Mouse (Mus musculus): ENCODE measurements at regions not wholly inside any gene's neighbourhood (a gene's known extent, or its start where the extent isn't known, plus 50 kb on each side); places are given as distances from the start of the nearest gene placed in this dataset.
"Not testable (repeated sequence)": the region's sequence is repeated elsewhere in the genome, so short reads cannot be mapped to it uniquely, and the experiment has no call there.

DNA sequence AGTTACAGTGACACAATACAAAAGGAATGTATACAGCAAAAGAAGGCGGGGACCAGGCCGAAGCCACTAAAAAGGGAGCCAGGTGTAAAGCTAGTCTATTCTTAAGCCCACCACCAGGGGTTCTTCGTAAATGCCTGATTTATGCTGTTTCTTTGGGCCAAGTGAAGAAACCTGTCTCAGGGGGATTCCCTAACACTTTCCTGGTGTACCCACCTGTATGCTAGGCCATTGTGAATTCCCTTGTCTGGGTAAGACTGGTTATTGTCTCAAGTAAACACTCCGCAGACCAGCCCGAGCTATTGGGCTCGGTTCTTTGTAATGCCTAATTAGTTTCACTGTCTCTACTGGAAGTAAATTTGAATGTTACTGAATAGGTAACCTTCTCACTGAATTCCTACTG, 722.3 kb upstream of the Impad1 start:
- not testable (repeated sequence) for ATAC-seq (ENCODE audit: insufficient read depth, low FRiP score, low TSS enrichment); H3K27me3 ChIP-seq (ENCODE audit: control insufficient read depth, insufficient read depth, low read length); H3K27ac ChIP-seq (ENCODE audit: low read depth, low read length); H3K9me3 ChIP-seq (ENCODE audit: control insufficient read depth, low read length); H3K36me3 ChIP-seq (ENCODE audit: control insufficient read depth, insufficient read depth, low read length); H3K4me2 ChIP-seq (ENCODE audit: low read depth); H3K4me1 ChIP-seq (ENCODE audit: control insufficient read depth, insufficient read depth, low read length); H3K4me3 ChIP-seq (ENCODE audit: low read depth, low read length); DNase-seq (ENCODE audit: low spot score); H3K9ac ChIP-seq (ENCODE audit: low read length)
- 70% methylated on average over 6 of the region's 6 CpGs for WGBS

DNA sequence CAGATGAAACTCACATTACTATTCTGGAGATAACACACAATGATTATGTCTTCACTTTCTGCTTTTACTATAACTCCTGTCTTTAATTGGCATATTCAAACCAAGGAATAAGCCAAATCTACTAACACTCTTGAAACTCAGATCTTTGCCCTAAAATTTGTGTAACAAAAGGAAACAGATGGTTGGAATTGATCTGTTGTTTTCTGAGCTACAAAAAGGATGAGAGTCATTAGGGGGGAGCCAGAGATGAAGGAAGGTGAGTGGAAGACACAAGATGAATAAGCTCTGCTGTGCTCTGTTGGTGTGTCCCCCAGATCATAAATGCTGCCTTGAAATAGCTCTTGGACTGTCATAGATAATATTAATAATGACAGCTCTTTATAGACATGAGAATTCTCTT, 718.6 kb upstream of the Impad1 start:
- no peaks in the 10 kb centered on the region for H3K27me3 ChIP-seq (ENCODE audit: control insufficient read depth, insufficient read depth, low read length)
- ATAC-seq (ENCODE audit: insufficient read depth, low FRiP score, low TSS enrichment) (no peak), DNase-seq (ENCODE audit: low spot score) (no peak)
- no peaks in the 10 kb centered on the region for H3K4me1 ChIP-seq (ENCODE audit: control insufficient read depth, insufficient read depth, low read length)
- H3K9ac ChIP-seq (ENCODE audit: low read length), result no peak overlapping the region
- no peaks in the 10 kb centered on the region for H3K9me3 ChIP-seq (ENCODE audit: control insufficient read depth, low read length)
- H3K27ac ChIP-seq (ENCODE audit: low read depth, low read length), result no peak overlapping the region
- no peak overlapping the region for H3K4me3 ChIP-seq (ENCODE audit: low read depth, low read length)
- H3K36me3 ChIP-seq (ENCODE audit: control insufficient read depth, insufficient read depth, low read length), result no peaks in the 10 kb centered on the region
- H3K4me2 ChIP-seq (ENCODE audit: low read depth), result no peak overlapping the region

DNA sequence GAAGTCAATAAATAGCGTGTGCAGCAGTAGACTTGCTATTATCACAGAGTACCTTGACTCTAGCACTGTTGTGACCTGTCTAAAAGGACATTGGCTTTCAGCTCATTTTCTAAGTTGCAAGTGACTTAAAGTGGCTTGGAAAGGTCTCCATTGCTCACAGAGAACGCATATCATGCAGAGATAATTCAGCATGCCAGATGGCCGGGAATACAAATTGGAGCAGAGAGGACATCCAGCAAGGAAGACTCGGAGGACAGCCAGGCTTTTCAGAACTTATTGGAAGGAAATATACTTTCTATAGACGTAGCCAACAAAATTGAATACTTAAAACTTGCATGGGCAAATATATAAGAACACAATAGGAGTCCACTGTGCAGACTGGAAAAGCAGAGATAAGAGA, 716.2 kb upstream of the Impad1 start:
- no peak overlapping the region for H3K9ac ChIP-seq (ENCODE audit: low read length)
- WGBS, result 89% methylated on average over 5 of the region's 5 CpGs
- no peak overlapping the region for H3K27ac ChIP-seq (ENCODE audit: low read depth, low read length)
- no peak overlapping the region for H3K4me2 ChIP-seq (ENCODE audit: low read depth)
- no peak for ATAC-seq (ENCODE audit: insufficient read depth, low FRiP score, low TSS enrichment)
- no peak for DNase-seq (ENCODE audit: low spot score)
- no peaks in the 10 kb centered on the region for H3K9me3 ChIP-seq (ENCODE audit: control insufficient read depth, low read length)
- no peaks in the 10 kb centered on the region for H3K36me3 ChIP-seq (ENCODE audit: control insufficient read depth, insufficient read depth, low read length)
- H3K4me1 ChIP-seq (ENCODE audit: control insufficient read depth, insufficient read depth, low read length), result no peaks in the 10 kb centered on the region
- H3K27me3 ChIP-seq (ENCODE audit: control insufficient read depth, insufficient read depth, low read length), result no peaks in the 10 kb centered on the region
- H3K4me3 ChIP-seq (ENCODE audit: low read depth, low read length), result no peak overlapping the region

GRCm38 (mm10) chr4:5495012-5495411, 701.9 kb upstream of the Impad1 start:
- no peak for DNase-seq (ENCODE audit: low spot score)
- H3K4me3 ChIP-seq (ENCODE audit: low read depth, low read length), result no peak overlapping the region
- H3K4me1 ChIP-seq (ENCODE audit: control insufficient read depth, insufficient read depth, low read length), result no peaks in the 10 kb centered on the region
- no peak for ATAC-seq (ENCODE audit: insufficient read depth, low FRiP score, low TSS enrichment)
- H3K4me2 ChIP-seq (ENCODE audit: low read depth), result no peak overlapping the region
- H3K9ac ChIP-seq (ENCODE audit: low read length), result no peak overlapping the region
- no peaks in the 10 kb centered on the region for H3K9me3 ChIP-seq (ENCODE audit: control insufficient read depth, low read length)
- 81% methylated on average over 1 of the region's 1 CpGs for WGBS
- no peaks in the 10 kb centered on the region for H3K27me3 ChIP-seq (ENCODE audit: control insufficient read depth, insufficient read depth, low read length)
- no peak overlapping the region for H3K27ac ChIP-seq (ENCODE audit: low read depth, low read length)
- H3K36me3 ChIP-seq (ENCODE audit: control insufficient read depth, insufficient read depth, low read length), result no peaks in the 10 kb centered on the region

GRCm38 (mm10) chr4:5494072-5495000, 701.2 kb upstream of the Impad1 start:
- no peak overlapping the region for H3K9ac ChIP-seq (ENCODE audit: low read length)
- H3K9me3 ChIP-seq (ENCODE audit: control insufficient read depth, low read length), result no peaks in the 10 kb centered on the region
- H3K4me3 ChIP-seq (ENCODE audit: low read depth, low read length), result no peak overlapping the region
- no peaks in the 10 kb centered on the region for H3K27me3 ChIP-seq (ENCODE audit: control insufficient read depth, insufficient read depth, low read length)
- no peaks in the 10 kb centered on the region for H3K4me1 ChIP-seq (ENCODE audit: control insufficient read depth, insufficient read depth, low read length)
- ATAC-seq (ENCODE audit: insufficient read depth, low FRiP score, low TSS enrichment), result no peak
- no peak overlapping the region for H3K27ac ChIP-seq (ENCODE audit: low read depth, low read length)
- WGBS, result 67% methylated on average over 1 of the region's 1 CpGs
- no peak for DNase-seq (ENCODE audit: low spot score)
- H3K4me2 ChIP-seq (ENCODE audit: low read depth), result no peak overlapping the region
- H3K36me3 ChIP-seq (ENCODE audit: control insufficient read depth, insufficient read depth, low read length), result no peaks in the 10 kb centered on the region

DNA sequence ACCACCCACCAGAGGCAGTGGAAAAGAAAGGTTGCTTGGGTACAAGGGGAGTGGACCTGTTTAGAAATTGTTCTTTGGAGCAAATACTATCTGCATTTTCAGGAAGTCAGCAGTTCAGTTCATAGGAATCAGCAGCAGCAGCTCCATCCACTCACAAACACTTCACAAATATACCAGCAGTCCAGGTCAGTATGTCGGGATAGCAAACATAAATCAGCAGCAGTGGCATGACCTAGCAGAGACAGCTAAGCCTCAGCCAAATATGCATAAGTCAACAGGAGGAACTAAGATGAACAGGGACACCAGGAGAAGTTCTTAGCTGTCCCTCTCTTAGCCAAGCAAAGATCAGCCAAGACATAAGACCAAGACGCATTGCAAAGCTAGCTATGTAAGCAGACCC, 693.6 kb upstream of the Impad1 start:
- DNase-seq (ENCODE audit: low spot score) (no peak), ATAC-seq (ENCODE audit: insufficient read depth, low FRiP score, low TSS enrichment) (no peak)
- WGBS, result 78% methylated on average over 2 of the region's 2 CpGs
- no peaks in the 10 kb centered on the region for H3K4me1 ChIP-seq (ENCODE audit: control insufficient read depth, insufficient read depth, low read length)
- H3K9me3 ChIP-seq (ENCODE audit: control insufficient read depth, low read length), result no peaks in the 10 kb centered on the region
- H3K27me3 ChIP-seq (ENCODE audit: control insufficient read depth, insufficient read depth, low read length), result no peaks in the 10 kb centered on the region
- H3K4me3 ChIP-seq (ENCODE audit: low read depth, low read length), result no peak overlapping the region
- H3K9ac ChIP-seq (ENCODE audit: low read length), result no peak overlapping the region
- no peak overlapping the region for H3K4me2 ChIP-seq (ENCODE audit: low read depth)
- no peak overlapping the region for H3K27ac ChIP-seq (ENCODE audit: low read depth, low read length)
- H3K36me3 ChIP-seq (ENCODE audit: control insufficient read depth, insufficient read depth, low read length), result no peaks in the 10 kb centered on the region

- no peaks in the 10 kb centered on the region for H3K9me3 ChIP-seq (ENCODE audit: control insufficient read depth, low read length)
- no peak overlapping the region for H3K9ac ChIP-seq (ENCODE audit: low read length)
- no peak overlapping the region for H3K4me3 ChIP-seq (ENCODE audit: low read depth, low read length)
- H3K4me1 ChIP-seq (ENCODE audit: control insufficient read depth, insufficient read depth, low read length), result no peaks in the 10 kb centered on the region
- no peak overlapping the region for H3K4me2 ChIP-seq (ENCODE audit: low read depth)
- H3K27ac ChIP-seq (ENCODE audit: low read depth, low read length), result no peak overlapping the region
- H3K27me3 ChIP-seq (ENCODE audit: control insufficient read depth, insufficient read depth, low read length), result no peaks in the 10 kb centered on the region
- DNase-seq (ENCODE audit: low spot score), result no peak
- H3K36me3 ChIP-seq (ENCODE audit: control insufficient read depth, insufficient read depth, low read length), result no peaks in the 10 kb centered on the region
- WGBS, result 79% methylated on average over 3 of the region's 3 CpGs
- no peak for ATAC-seq (ENCODE audit: insufficient read depth, low FRiP score, low TSS enrichment)
Observed at GRCm38 (mm10) chr4:5471891-5472558, 678.9 kb upstream of the Impad1 start.

DNA sequence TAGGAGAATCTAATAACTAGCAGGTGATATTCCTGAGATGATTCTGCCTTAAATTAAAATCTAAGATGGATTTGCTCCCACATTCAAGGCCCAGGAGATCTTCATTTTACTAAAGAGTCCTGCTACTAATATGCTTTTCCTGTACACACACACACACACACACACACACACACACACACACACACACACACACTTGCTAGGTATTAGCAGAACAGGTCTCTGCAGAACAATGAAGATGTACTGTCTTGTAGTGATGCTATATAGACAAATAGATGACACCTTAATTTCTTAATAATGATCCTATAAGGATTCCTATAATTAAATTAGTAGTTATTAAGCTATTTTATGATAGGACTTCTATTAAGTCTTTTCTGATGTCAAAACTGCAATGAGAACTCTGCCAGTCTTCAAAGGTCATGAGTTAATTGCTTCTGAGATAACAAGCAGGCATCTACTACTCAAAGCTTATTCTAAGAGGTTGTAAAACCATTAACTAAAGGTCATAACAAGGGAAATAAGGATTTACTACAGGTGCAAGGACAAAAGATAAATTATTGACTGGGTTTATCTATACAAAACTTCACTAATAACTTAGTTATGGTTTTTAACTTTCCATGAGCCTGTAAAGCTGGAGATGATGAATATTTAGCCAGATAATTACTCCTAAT, 666.0 kb upstream of the Impad1 start:
- H3K9me3 ChIP-seq (ENCODE audit: control insufficient read depth, low read length), result no peaks in the 10 kb centered on the region
- no peak overlapping the region for H3K4me2 ChIP-seq (ENCODE audit: low read depth)
- no peak overlapping the region for H3K9ac ChIP-seq (ENCODE audit: low read length)
- no peaks in the 10 kb centered on the region for H3K4me1 ChIP-seq (ENCODE audit: control insufficient read depth, insufficient read depth, low read length)
- H3K27me3 ChIP-seq (ENCODE audit: control insufficient read depth, insufficient read depth, low read length), result no peaks in the 10 kb centered on the region
- no peak for ATAC-seq (ENCODE audit: insufficient read depth, low FRiP score, low TSS enrichment)
- DNase-seq (ENCODE audit: low spot score), result no peak
- H3K36me3 ChIP-seq (ENCODE audit: control insufficient read depth, insufficient read depth, low read length), result no peaks in the 10 kb centered on the region
- no peak overlapping the region for H3K27ac ChIP-seq (ENCODE audit: low read depth, low read length)
- no peak overlapping the region for H3K4me3 ChIP-seq (ENCODE audit: low read depth, low read length)

All from neural tube, embryonic 11.5 days (tissue).